Comparison of ENCODE assay signal across 25 mouse cellular contexts in the genomic region with DNA sequence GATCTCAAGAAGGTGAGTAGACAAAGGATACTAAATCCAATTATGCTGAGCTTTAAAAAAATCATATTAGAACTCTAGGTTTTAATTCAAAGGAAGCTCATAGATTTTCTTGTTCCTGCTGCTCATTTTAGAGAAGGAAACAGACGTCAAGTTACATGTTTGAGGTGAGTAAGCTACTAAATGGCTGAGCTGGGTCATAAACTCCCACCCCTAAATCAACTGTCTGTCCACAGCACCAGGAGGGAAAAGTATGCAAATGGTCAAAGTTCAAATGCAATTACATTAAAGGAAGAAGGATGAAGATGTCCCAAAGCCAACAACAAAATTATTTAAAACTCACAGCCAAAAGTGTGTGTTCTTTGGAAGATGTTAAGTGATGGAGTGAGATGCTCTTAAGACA.
"Had no signal": no experiment of that assay in that cellular context is flagged by ENCODE, and none has a peak within 500 bp of the region (broad histone marks: within the 10 kb centered on the region; RNA-seq: fewer than 3 reads in every experiment).

No protein-coding gene starts in this region.

- H3K4me3 ChIP-seq: gastrocnemius, adult 2 months; heart, embryonic 10.5 days; heart, embryonic 12.5 days; hindbrain, embryonic 10.5 days; hindbrain, embryonic 12.5 days; intestine, embryonic 15.5 days; limb, embryonic 13.5 days; limb, embryonic 15.5 days; liver, embryonic 12.5 days had no signal

- H3K27ac ChIP-seq: gastrocnemius, adult 2 months; hindbrain, embryonic 10.5 days; hindbrain, embryonic 12.5 days; hindbrain, embryonic 14.5 days; intestine, embryonic 15.5 days; limb, embryonic 13.5 days; limb, embryonic 15.5 days; liver, embryonic 12.5 days; liver, embryonic 14.5 days had no signal

- ATAC-seq: hindbrain, embryonic 16.5 days; inflammation-experienced regulatory T-cells, adult 6 months; intestine, embryonic 15.5 days; intestine, postnatal 0 days had no signal

- DNase-seq: gastrocnemius, adult 2 months; gastrocnemius, postnatal 10 days; gastrocnemius, postnatal 25 days; heart, adult 18-20 months; heart, postnatal 10 days; heart, postnatal 4 days; kidney, adult 2 months; kidney, postnatal 10 days; kidney, postnatal 4 days; layer of hippocampus, adult 9-11 months; layer of hippocampus, postnatal 36 days; left cerebral cortex, postnatal 4 days had no signal

- H3K4me2 ChIP-seq: heart, embryonic 12.5 days; hindbrain, embryonic 12.5 days; hindbrain, embryonic 14.5 days; intestine, embryonic 15.5 days; limb, embryonic 13.5 days; limb, embryonic 15.5 days; liver, embryonic 12.5 days had no signal

- H3K27me3 ChIP-seq: heart, embryonic 12.5 days; hindbrain, embryonic 12.5 days; intestine, embryonic 15.5 days; limb, embryonic 13.5 days; limb, embryonic 15.5 days; liver, embryonic 12.5 days had no signal

- H3K9me3 ChIP-seq: heart, embryonic 10.5 days; heart, embryonic 12.5 days; hindbrain, embryonic 12.5 days; intestine, embryonic 15.5 days; limb, embryonic 13.5 days; limb, embryonic 15.5 days; liver, embryonic 12.5 days had no signal

- H3K9ac ChIP-seq: heart, embryonic 12.5 days; hindbrain, embryonic 12.5 days; hindbrain, embryonic 14.5 days; intestine, embryonic 15.5 days; limb, embryonic 13.5 days; limb, embryonic 15.5 days; liver, embryonic 12.5 days; liver, embryonic 14.5 days had no signal
